Mouse (Mus musculus): Measurements from ENCODE around the gene Hs3st4. TPM values are rescaled to one million over a fixed set of nuclear protein-coding genes. Genes with fewer than 3 reads are reported as not detected.

Hs3st4 gene
- total and polyA plus RNA-seq, 3 experiments: not detected

GRCm38 (mm10) chr7:124358068-124358467, 375.4 kb downstream of the Hs3st4 start:
- Histone ChIP-seq H3K79me2 (replicated peaks; ENCODE audit: control insufficient read depth, extremely low read depth, insufficient read depth, poor library complexity, severe bottlenecking) (no peaks in the 10 kb centered on the region), H3K9ac (ENCODE audit: insufficient read depth, low read depth) (no peak overlapping the region), H3K4me3 (replicated peaks in 1 of 3; ENCODE audit: low read depth in 2 of 3, low read length in 2 of 3, poor library complexity in 1 of 3) (no peak overlapping the region), H3K4me2 (ENCODE audit: insufficient read depth, low read depth, poor library complexity, severe bottlenecking) (no peak overlapping the region), H3K9me3 (replicated peaks; ENCODE audit: low read length) (peaks cover 13% of the 10 kb centered on the region), H3K36me3 (replicated peaks in 1 of 2; ENCODE audit: control insufficient read depth in 1 of 2, insufficient read depth in 1 of 2, low read length in 1 of 2) (no peaks in the 10 kb centered on the region), H3K27me3 (replicated peaks) (peaks cover 13% of the 10 kb centered on the region), H3K4me1 (ENCODE audit: control insufficient read depth in 1 of 2, insufficient read depth in 2 of 2) (no peaks in the 10 kb centered on the region), H3K27ac (ENCODE audit: insufficient read depth, low read depth) (no peak overlapping the region)
- TF ChIP-seq MYC (IDR thresholded peaks at IDR 0.05; ENCODE audit: low read depth, low read length) (no peak), CTCF (conservative IDR thresholded peaks at IDR 0.05 in 1 of 2, IDR thresholded peaks at IDR 0.05 in 1 of 2; ENCODE audit: low read depth in 2 of 2, low read length in 2 of 2) (no peak), USF2 (conservative IDR thresholded peaks at IDR 0.05; ENCODE audit: low read depth, low read length) (no peak), ETS1 (conservative IDR thresholded peaks at IDR 0.05; ENCODE audit: low read depth, low read length) (no peak), IRF4 (IDR thresholded peaks at IDR 0.05; ENCODE audit: low read depth, low read length) (no peak), UBTF (IDR thresholded peaks at IDR 0.05; ENCODE audit: low read depth, low read length) (no peak), ELF1 (IDR thresholded peaks at IDR 0.05; ENCODE audit: low read depth, low read length) (no peak), USF1 (IDR thresholded peaks at IDR 0.05; ENCODE audit: low read depth, low read length) (no peak), MEF2A (IDR thresholded peaks at IDR 0.05; ENCODE audit: borderline replicate concordance, low read depth, low read length) (no peak), NRF1 (IDR thresholded peaks at IDR 0.05; ENCODE audit: low read depth, low read length) (no peak), JUND (conservative IDR thresholded peaks at IDR 0.05; ENCODE audit: low read depth, low read length) (no peak), SIN3A (IDR thresholded peaks at IDR 0.05; ENCODE audit: low read length) (no peak), ZC3H11A (IDR thresholded peaks at IDR 0.05; ENCODE audit: low read depth, low read length) (no peak), TBP (conservative IDR thresholded peaks at IDR 0.05; ENCODE audit: low read depth, low read length) (no peak)
- dilution Hi-C loops (cut with MboI; ENCODE audit: extremely low pct_ligation_motif_present, extremely low pct_unique_long_range_greater_than_20kb, low sequenced_read_pairs) (no loop called here), in situ Hi-C loops (cut with MboI; ENCODE audit: low pct_ligation_motif_present, low pct_unique_long_range_greater_than_20kb, low sequenced_read_pairs) (no loop called here)
- DNase-seq (ENCODE audit: extremely low read depth): no peak

GRCm38 (mm10) chr7:124359836-124360235, 377.2 kb downstream of the Hs3st4 start:
- no peak for DNase-seq (ENCODE audit: extremely low read depth)
- in situ Hi-C loops (cut with MboI; ENCODE audit: low pct_ligation_motif_present, low pct_unique_long_range_greater_than_20kb, low sequenced_read_pairs) (no loop called here), dilution Hi-C loops (cut with MboI; ENCODE audit: extremely low pct_ligation_motif_present, extremely low pct_unique_long_range_greater_than_20kb, low sequenced_read_pairs) (no loop called here)
- Histone ChIP-seq H3K79me2 (replicated peaks; ENCODE audit: control insufficient read depth, extremely low read depth, insufficient read depth, poor library complexity, severe bottlenecking) (no peaks in the 10 kb centered on the region), H3K4me1 (ENCODE audit: control insufficient read depth in 1 of 2, insufficient read depth in 2 of 2) (no peaks in the 10 kb centered on the region), H3K36me3 (replicated peaks in 1 of 2; ENCODE audit: control insufficient read depth in 1 of 2, insufficient read depth in 1 of 2, low read length in 1 of 2) (no peaks in the 10 kb centered on the region), H3K4me2 (ENCODE audit: insufficient read depth, low read depth, poor library complexity, severe bottlenecking) (no peak overlapping the region), H3K27ac (ENCODE audit: insufficient read depth, low read depth) (no peak overlapping the region), H3K9ac (ENCODE audit: insufficient read depth, low read depth) (no peak overlapping the region), H3K4me3 (replicated peaks in 1 of 3; ENCODE audit: low read depth in 2 of 3, low read length in 2 of 3, poor library complexity in 1 of 3) (no peak overlapping the region), H3K27me3 (replicated peaks) (peaks cover 13% of the 10 kb centered on the region), H3K9me3 (replicated peaks; ENCODE audit: low read length) (peaks cover 12% of the 10 kb centered on the region)
- TF ChIP-seq TCF12 (IDR thresholded peaks at IDR 0.05; ENCODE audit: low read depth, low read length) (no peak), SIN3A (IDR thresholded peaks at IDR 0.05; ENCODE audit: low read length) (no peak), ELF1 (IDR thresholded peaks at IDR 0.05; ENCODE audit: low read depth, low read length) (no peak), SMC3 (IDR thresholded peaks at IDR 0.05; ENCODE audit: low read depth, low read length) (no peak)
